Mouse (Mus musculus): ENCODE data around the gene Gm28230.

- TF ChIP-seq POLR2A (IDR thresholded peaks at IDR 0.05; ENCODE audit: low read depth, low read length) (no peak), SIN3A (IDR thresholded peaks at IDR 0.05; ENCODE audit: low read length) (no peak), MAZ (IDR thresholded peaks at IDR 0.05; ENCODE audit: low read depth, low read length) (no peak), CTCF (conservative IDR thresholded peaks at IDR 0.05 in 1 of 2, IDR thresholded peaks at IDR 0.05 in 1 of 2; ENCODE audit: low read depth in 2 of 2, low read length in 2 of 2) (no peak), JUN (IDR thresholded peaks at IDR 0.05; ENCODE audit: insufficient read depth, low read depth, low read length) (no peak), ZC3H11A (IDR thresholded peaks at IDR 0.05; ENCODE audit: low read depth, low read length) (no peak), MAFK (IDR thresholded peaks at IDR 0.05; ENCODE audit: insufficient replicate concordance, low read length) (no peak), ETS1 (conservative IDR thresholded peaks at IDR 0.05; ENCODE audit: low read depth, low read length) (no peak), CHD1 (IDR thresholded peaks at IDR 0.05; ENCODE audit: low read depth, low read length) (no peak), MEF2A (IDR thresholded peaks at IDR 0.05; ENCODE audit: borderline replicate concordance, low read depth, low read length) (no peak), RCOR1 (conservative IDR thresholded peaks at IDR 0.05; ENCODE audit: low read depth, low read length) (no peak), E2F4 (IDR thresholded peaks at IDR 0.05; ENCODE audit: insufficient replicate concordance, low read depth, low read length) (no peak), USF1 (IDR thresholded peaks at IDR 0.05; ENCODE audit: low read depth, low read length) (no peak), HCFC1 (IDR thresholded peaks at IDR 0.05; ENCODE audit: low read depth, low read length) (no peak)
Measured at GRCm38 (mm10) chr2:74695813-74696430, 30.6 kb upstream of the Gm28230 start.
